Mouse (Mus musculus) thymus, postnatal 25 days (tissue): ENCODE data around the gene Aass.

Experiments used
- DNase-seq: peaks from one replicate; pipeline ENCODE4 v3.0.0; 2022

The Aass gene

DNA sequence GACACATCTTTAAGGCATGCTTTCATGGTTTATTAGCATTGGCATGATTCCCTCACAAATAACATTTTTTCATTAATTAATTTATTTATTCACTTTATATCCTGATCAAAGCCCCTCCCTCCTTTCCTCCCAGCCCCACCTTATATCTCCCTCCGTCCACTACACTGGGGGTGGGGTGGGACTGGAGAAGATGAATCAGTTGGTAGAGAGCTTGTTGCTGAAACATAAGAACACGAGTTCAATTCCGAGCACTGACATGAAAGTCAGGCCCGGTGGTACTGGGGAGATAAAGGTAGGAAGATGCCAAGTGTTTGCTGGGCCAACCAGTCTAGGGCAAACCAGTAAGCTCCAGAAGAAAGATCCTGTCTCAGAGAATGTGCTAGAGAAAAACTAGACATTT is 84.0 kb downstream of the Aass start:
- no peak for DNase-seq

DNA sequence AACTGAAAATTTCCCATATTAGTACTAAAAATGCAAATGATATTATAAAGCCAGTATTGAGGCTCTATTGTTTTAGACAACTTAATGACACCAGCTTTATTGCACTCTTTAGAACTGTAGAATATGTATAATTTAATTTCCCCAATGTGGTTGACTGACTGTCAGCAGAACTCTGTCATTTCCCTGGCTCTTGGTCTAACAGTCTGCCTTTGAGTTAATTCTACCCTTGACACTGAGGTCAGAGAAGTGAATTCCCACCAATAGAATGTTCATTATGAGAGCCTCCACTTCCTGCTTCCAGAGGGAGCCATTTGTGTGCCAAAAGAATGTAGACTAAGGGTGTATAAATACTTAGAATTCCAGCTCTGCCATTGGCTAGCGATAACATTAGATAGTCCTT is 104.5 kb downstream of the Aass start:
- DNase-seq = no peak
